Mouse (Mus musculus): ENCODE measurements around the gene Panx3. TPM values are rescaled to one million over a fixed set of nuclear protein-coding genes. Genes with fewer than 3 reads are reported as not detected.
A peak's percentile ranks its signal among the peaks of the same experiment; 100 is the strongest.

Gene Panx3
- polyA plus RNA-seq, 1 experiment from 2014 or later: not detected

DNA sequence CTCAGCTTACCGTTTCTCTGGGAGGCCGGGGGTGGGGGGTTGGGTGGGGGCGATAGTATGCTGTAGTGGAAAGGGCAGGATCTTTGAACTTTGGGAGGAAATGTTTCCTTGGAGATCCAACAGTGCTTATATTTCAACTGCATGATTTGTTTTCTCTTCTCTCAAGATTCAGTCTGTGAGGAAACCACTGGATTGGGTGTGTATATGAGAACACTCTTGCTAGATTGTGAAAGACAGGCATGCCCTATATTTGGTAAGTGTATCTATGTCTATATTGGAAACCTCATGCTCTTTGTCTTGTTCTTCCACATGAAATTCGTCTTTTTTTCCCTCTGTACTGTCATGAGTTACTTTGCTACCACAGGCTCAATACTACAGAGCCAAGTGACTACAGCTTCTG, 643 bp upstream of the Panx3 start:
- no peak for ATAC-seq (ENCODE audit: insufficient number of reproducible peaks, insufficient read depth, low FRiP score, low read depth)
- H3K27ac ChIP-seq (ENCODE audit: low read length): no peak overlapping the region
- no peaks in the 10 kb centered on the region for H3K4me1 ChIP-seq (ENCODE audit: control insufficient read depth, insufficient read depth, low read length)
- no peaks in the 10 kb centered on the region for H3K36me3 ChIP-seq (ENCODE audit: control insufficient read depth, insufficient read depth, low read length)
- no peaks in the 10 kb centered on the region for H3K27me3 ChIP-seq (ENCODE audit: control insufficient read depth, insufficient read depth, low read length)
- WGBS: 59% methylated on average over 4 of the region's 4 CpGs
- no peaks in the 10 kb centered on the region for H3K9me3 ChIP-seq (ENCODE audit: control insufficient read depth, low read depth, low read length)
- H3K9ac ChIP-seq (replicated peaks; ENCODE audit: low read depth, low read length): no peak overlapping the region
- no peak overlapping the region for H3K4me3 ChIP-seq (ENCODE audit: low read depth, low read length)
- no peak overlapping the region for H3K4me2 ChIP-seq (replicated peaks; ENCODE audit: low read depth, low read length)

DNA sequence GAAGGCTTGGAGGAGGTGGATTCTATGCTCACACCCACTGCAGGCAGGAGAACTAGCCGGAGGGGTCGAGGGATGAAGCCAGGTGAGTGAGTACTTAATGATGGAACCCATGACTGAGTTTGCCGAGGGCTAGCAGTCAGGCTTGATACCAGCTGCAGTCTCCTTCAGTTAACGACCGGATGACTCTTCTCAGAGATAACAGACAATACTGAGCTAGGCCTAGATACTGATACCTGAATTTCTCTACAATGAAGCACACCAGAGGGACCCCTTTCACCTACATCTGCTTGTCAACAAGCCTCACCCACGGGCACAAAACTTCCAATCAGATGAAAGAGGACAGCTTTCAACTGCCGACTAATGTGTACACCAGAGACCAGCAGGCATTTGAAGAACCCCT, 3.0 kb downstream of the Panx3 start:
- no peak for ATAC-seq (ENCODE audit: insufficient number of reproducible peaks, insufficient read depth, low FRiP score, low read depth)

DNA sequence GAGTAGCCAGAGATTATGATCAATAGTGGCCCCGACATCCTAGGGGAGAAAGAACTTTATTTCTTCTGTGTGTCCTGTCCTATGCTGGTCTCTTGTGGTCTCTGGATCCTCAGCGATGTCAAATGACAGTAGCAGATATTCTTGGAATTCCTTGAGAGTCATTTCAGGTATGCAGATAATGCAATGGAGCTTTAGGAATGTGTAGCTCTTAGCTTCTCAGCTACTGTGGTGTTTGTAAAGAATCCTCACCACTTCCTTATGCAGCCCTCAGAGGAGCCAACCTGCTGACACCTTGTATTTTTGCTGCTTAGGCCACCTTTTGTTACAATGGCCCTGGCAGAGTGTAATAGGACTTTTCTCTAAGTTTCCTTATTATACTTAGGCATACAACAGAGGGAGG, 4.4 kb downstream of the Panx3 start:
- 55% methylated on average over 2 of the region's 2 CpGs for WGBS
- Histone ChIP-seq H3K27ac (ENCODE audit: low read length) (no peak overlapping the region), H3K4me2 (replicated peaks; ENCODE audit: low read depth, low read length) (no peak overlapping the region), H3K9me3 (ENCODE audit: control insufficient read depth, low read depth, low read length) (no peaks in the 10 kb centered on the region), H3K36me3 (ENCODE audit: control insufficient read depth, insufficient read depth, low read length) (no peaks in the 10 kb centered on the region), H3K27me3 (ENCODE audit: control insufficient read depth, insufficient read depth, low read length) (0 out of 2 replicates have a peak, but pooled peaks cover 2% of the 10 kb centered on the region), H3K9ac (replicated peaks; ENCODE audit: low read depth, low read length) (no peak overlapping the region), H3K4me3 (ENCODE audit: low read depth, low read length) (no peak overlapping the region), H3K4me1 (ENCODE audit: control insufficient read depth, insufficient read depth, low read length) (no peaks in the 10 kb centered on the region)
- ATAC-seq (ENCODE audit: insufficient number of reproducible peaks, insufficient read depth, low FRiP score, low read depth): no peak

More for the DNA sequence above, 3.0 kb downstream of the Panx3 start:
- Histone ChIP-seq H3K36me3 (ENCODE audit: control insufficient read depth, insufficient read depth, low read length) (no peaks in the 10 kb centered on the region), H3K27ac (ENCODE audit: low read length) (no peak overlapping the region), H3K27me3 (ENCODE audit: control insufficient read depth, insufficient read depth, low read length) (0 out of 2 replicates have a peak, but pooled peaks cover 2% of the 10 kb centered on the region), H3K9ac (replicated peaks; ENCODE audit: low read depth, low read length) (no peak overlapping the region), H3K9me3 (ENCODE audit: control insufficient read depth, low read depth, low read length) (no peaks in the 10 kb centered on the region), H3K4me2 (replicated peaks; ENCODE audit: low read depth, low read length) (no peak overlapping the region), H3K4me3 (ENCODE audit: low read depth, low read length) (no peak overlapping the region), H3K4me1 (ENCODE audit: control insufficient read depth, insufficient read depth, low read length) (no peaks in the 10 kb centered on the region)
- 67% methylated on average over 7 of the region's 7 CpGs for WGBS

DNA sequence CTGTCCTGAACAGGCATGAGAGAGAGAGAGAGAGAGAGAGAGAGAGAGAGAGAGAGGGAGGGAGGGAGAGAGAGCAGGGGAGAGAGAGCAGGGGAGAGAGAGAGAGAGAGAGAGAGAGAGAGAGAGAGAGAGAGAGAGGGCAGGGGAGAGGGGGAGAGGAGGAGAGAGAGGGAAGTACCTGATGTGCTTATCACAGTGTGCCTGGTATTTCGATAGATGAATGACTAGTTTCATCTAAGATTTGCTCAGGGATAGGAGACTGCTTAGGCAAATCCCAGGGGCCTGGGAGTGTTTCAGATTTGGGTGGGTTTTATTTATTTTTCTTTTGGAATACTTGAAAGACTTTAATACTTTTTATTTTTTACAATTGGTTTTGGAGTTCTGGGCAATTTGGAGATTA, 5.8 kb downstream of the Panx3 start:
- no peaks in the 10 kb centered on the region for H3K4me1 ChIP-seq (ENCODE audit: control insufficient read depth, insufficient read depth, low read length)
- H3K9me3 ChIP-seq (ENCODE audit: control insufficient read depth, low read depth, low read length): no peaks in the 10 kb centered on the region
- H3K36me3 ChIP-seq (ENCODE audit: control insufficient read depth, insufficient read depth, low read length): no peaks in the 10 kb centered on the region
- WGBS: 54% methylated on average over 1 of the region's 1 CpGs
- H3K4me2 ChIP-seq (replicated peaks; ENCODE audit: low read depth, low read length): no peak overlapping the region
- ATAC-seq (ENCODE audit: insufficient number of reproducible peaks, insufficient read depth, low FRiP score, low read depth): no peak
- H3K4me3 ChIP-seq (ENCODE audit: low read depth, low read length): no peak overlapping the region
- 0 out of 2 replicates have a peak, but pooled peaks cover 2% of the 10 kb centered on the region for H3K27me3 ChIP-seq (ENCODE audit: control insufficient read depth, insufficient read depth, low read length)
- H3K27ac ChIP-seq (ENCODE audit: low read length): no peak overlapping the region
- H3K9ac ChIP-seq (replicated peaks; ENCODE audit: low read depth, low read length): no peak overlapping the region

DNA sequence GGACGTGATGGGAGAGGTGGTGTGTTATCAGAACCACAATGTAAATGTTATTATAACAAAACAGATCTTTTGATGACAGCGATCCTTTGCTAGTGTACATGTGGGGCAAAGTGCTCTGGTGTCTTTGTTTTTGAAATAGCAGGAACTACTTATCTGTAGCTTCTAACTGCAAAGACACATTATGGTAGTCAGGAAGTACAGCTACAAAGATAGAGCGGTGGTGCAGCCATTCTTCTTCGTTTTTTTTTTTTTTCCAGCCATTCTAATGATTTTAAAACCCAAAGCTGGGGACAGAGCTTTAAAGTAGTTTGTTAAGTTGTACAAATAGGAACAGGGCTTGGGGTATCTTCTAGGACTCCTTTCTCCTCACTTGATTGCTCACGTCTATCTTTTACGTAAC, 9.6 kb downstream of the Panx3 start:
- Histone ChIP-seq H3K9ac (replicated peaks; ENCODE audit: low read depth, low read length) (no peak overlapping the region), H3K9me3 (ENCODE audit: control insufficient read depth, low read depth, low read length) (no peaks in the 10 kb centered on the region), H3K4me1 (ENCODE audit: control insufficient read depth, insufficient read depth, low read length) (peaks cover 5% of the 10 kb centered on the region; the same call in 1 of the 2 replicates), H3K36me3 (ENCODE audit: control insufficient read depth, insufficient read depth, low read length) (peaks cover 2% of the 10 kb centered on the region; the same call in 1 of the 2 replicates), H3K27me3 (ENCODE audit: control insufficient read depth, insufficient read depth, low read length) (no peaks in the 10 kb centered on the region), H3K4me3 (ENCODE audit: low read depth, low read length) (no peak overlapping the region), H3K27ac (ENCODE audit: low read length) (no peak overlapping the region), H3K4me2 (replicated peaks; ENCODE audit: low read depth, low read length) (no peak overlapping the region)
- no peak for ATAC-seq (ENCODE audit: insufficient number of reproducible peaks, insufficient read depth, low FRiP score, low read depth)
- 79% methylated on average over 6 of the region's 6 CpGs for whole genome bisulfite sequencing

DNA sequence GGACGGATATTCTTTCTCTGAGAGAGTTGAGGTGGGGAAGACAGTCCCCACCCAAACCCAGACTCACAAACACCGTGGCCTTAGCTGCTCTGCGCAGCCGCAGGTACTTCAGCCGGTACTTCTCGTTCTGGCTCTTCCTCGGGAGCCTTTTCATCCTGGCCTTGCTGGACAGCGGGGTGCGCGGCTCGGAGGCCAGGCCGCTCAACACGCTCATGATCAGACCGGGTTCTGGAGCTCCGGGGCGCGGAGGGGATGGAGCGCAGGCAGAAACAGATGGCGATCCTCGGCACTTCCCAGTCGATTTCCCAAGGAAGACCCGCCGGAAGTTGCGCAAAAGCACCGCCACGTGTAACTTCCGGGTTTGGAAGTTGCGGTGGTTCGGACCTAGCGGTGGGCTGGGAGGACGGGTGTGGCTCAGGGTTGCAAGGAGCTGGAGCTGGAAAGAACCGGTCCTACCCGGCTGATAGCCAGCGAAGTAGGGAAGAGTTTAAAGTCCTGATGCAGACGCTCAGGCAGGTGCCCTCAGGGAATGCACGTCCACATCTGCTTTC, 12.0 kb downstream of the Panx3 start, which contains the start of gene Tbrg1:
Gene Tbrg1 (minus strand): TSS at position 382 of the 551 bp plus-strand sequence.
- Histone ChIP-seq H3K27ac (ENCODE audit: low read length) (peak within 1 kb of the TSS; percentile 85), H3K9me3 (ENCODE audit: control insufficient read depth, low read depth, low read length) (no peaks in the 10 kb centered on the region), H3K4me2 (replicated peaks; ENCODE audit: low read depth, low read length) (peak within 1 kb of the TSS; percentile 71), H3K27me3 (ENCODE audit: control insufficient read depth, insufficient read depth, low read length) (no peaks in the 10 kb centered on the region), H3K4me3 (ENCODE audit: low read depth, low read length) (peak within 1 kb of the TSS; percentile 68), H3K4me1 (ENCODE audit: control insufficient read depth, insufficient read depth, low read length) (peaks cover 5% of the 10 kb centered on the region; the same call in 1 of the 2 replicates), H3K36me3 (ENCODE audit: control insufficient read depth, insufficient read depth, low read length) (peaks cover 23% of the 10 kb centered on the region), H3K9ac (replicated peaks; ENCODE audit: low read depth, low read length) (peak within 1 kb of the TSS; percentile 71)
- peak; percentile 94 for ATAC-seq (ENCODE audit: insufficient number of reproducible peaks, insufficient read depth, low FRiP score, low read depth)
- under 1% methylated on average over 36 of the region's 36 CpGs for WGBS

DNA sequence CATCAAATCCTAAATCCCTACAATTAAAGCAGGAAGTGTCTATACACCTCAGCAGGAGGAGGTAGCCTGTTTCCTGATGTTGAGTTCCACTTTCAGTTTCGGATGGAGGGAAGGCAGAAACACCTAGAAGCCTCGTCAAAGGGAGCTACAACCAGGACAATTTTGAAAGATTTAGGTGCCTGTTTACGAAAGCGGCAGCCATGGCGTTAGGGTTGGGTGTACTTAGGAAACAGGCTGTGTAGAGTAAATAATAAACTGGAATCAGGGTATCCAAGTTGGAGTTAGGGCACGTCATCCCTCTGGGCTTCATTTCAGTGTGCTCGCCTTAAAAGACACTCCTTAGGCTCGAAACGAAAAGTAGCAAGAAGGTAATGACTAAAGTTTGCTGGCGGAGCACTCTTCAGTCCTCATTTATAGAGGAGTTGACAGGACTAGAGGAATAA, 12.6 kb downstream of the Panx3 start:
- ATAC-seq (ENCODE audit: insufficient number of reproducible peaks, insufficient read depth, low FRiP score, low read depth): peak; percentile 40; the same call in 1 of the 2 replicates
- WGBS: under 1% methylated on average over 10 of the region's 10 CpGs

DNA sequence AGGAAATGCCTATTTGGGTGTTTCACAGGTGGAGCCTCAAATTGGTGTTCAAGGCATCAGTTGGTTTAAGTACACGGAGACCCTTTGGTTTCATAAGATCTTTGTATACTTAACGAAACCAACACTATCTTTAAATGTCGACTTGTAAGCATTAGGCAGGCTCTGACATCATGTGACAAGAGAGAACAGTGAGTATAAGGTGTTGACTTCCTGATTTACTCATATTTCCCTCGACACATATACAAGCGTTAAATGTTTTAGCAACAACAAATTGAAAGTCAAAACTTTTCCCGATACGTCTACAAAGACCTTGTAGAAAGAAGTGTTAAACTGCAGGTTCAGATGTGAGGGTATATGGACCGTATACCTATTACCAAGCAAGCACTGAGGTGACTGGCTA, 13.1 kb downstream of the Panx3 start:
- peaks cover 30% of the 10 kb centered on the region for H3K36me3 ChIP-seq (ENCODE audit: control insufficient read depth, insufficient read depth, low read length)
- peak overlapping the region; percentile 68 for H3K4me3 ChIP-seq (ENCODE audit: low read depth, low read length)
- H3K4me1 ChIP-seq (ENCODE audit: control insufficient read depth, insufficient read depth, low read length): peaks cover 5% of the 10 kb centered on the region; the same call in 1 of the 2 replicates
- H3K4me2 ChIP-seq (replicated peaks; ENCODE audit: low read depth, low read length): peak overlapping the region; percentile 71
- WGBS: 58% methylated on average over 8 of the region's 8 CpGs
- H3K9me3 ChIP-seq (ENCODE audit: control insufficient read depth, low read depth, low read length): no peaks in the 10 kb centered on the region
- no peak for ATAC-seq (ENCODE audit: insufficient number of reproducible peaks, insufficient read depth, low FRiP score, low read depth)
- no peak overlapping the region for H3K27ac ChIP-seq (ENCODE audit: low read length)
- H3K27me3 ChIP-seq (ENCODE audit: control insufficient read depth, insufficient read depth, low read length): no peaks in the 10 kb centered on the region
- peak overlapping the region; percentile 71; the same call in 1 of the 2 replicates for H3K9ac ChIP-seq (replicated peaks; ENCODE audit: low read depth, low read length)

More for the DNA sequence above, 12.6 kb downstream of the Panx3 start:
- Histone ChIP-seq H3K9me3 (ENCODE audit: control insufficient read depth, low read depth, low read length) (no peaks in the 10 kb centered on the region), H3K27ac (ENCODE audit: low read length) (peak overlapping the region; percentile 85), H3K9ac (replicated peaks; ENCODE audit: low read depth, low read length) (peak overlapping the region; percentile 71), H3K4me2 (replicated peaks; ENCODE audit: low read depth, low read length) (peak overlapping the region; percentile 71), H3K27me3 (ENCODE audit: control insufficient read depth, insufficient read depth, low read length) (no peaks in the 10 kb centered on the region), H3K4me1 (ENCODE audit: control insufficient read depth, insufficient read depth, low read length) (peaks cover 5% of the 10 kb centered on the region; the same call in 1 of the 2 replicates), H3K36me3 (ENCODE audit: control insufficient read depth, insufficient read depth, low read length) (peaks cover 25% of the 10 kb centered on the region), H3K4me3 (ENCODE audit: low read depth, low read length) (peak overlapping the region; percentile 68)

Data from stomach, embryonic 14.5 days (tissue).